Mouse (Mus musculus) hindbrain, embryonic 12.5 days (tissue): ENCODE measurements around the gene Fstl4. TPM values are rescaled to one million over a fixed set of nuclear protein-coding genes. Genes with fewer than 3 reads are reported as not detected.

Source experiments
- ATAC-seq: fragments of 200-750 bp; cut with Nextera tagmentation; 2 replicates; pipeline ENCODE4 v1.8.0; 2017; ENCODE audit warnings: moderate TSS enrichment; ENCODE audit not compliant: low FRiP score
- H3K27ac ChIP-seq: fragments of 300-500 bp; sonication (generic); 2 replicates; pipeline ENCODE4 v1.5.1; 2016; ENCODE audit warnings: mild to moderate bottlenecking
- H3K27me3 ChIP-seq: fragments of 300-500 bp; sonication (generic); 2 replicates; pipeline ENCODE4 v1.6.1; 2016; ENCODE audit warnings: mild to moderate bottlenecking
- H3K36me3 ChIP-seq: fragments of 300-500 bp; sonication (generic); 2 replicates; pipeline ENCODE4 v1.6.1; 2016; ENCODE audit warnings: mild to moderate bottlenecking
- H3K4me1 ChIP-seq: fragments of 300-500 bp; sonication (generic); 2 replicates; pipeline ENCODE4 v1.6.1; 2016
- H3K4me2 ChIP-seq: fragments of 300-500 bp; sonication (generic); replicated peaks from 2 replicates; pipeline ENCODE4 v1.6.1; 2016; ENCODE audit warnings: mild to moderate bottlenecking
- H3K4me3 ChIP-seq: fragments of 300-500 bp; sonication (generic); 2 replicates; pipeline ENCODE4 v1.5.1; 2016; ENCODE audit warnings: mild to moderate bottlenecking
- H3K9ac ChIP-seq: fragments of 300-500 bp; sonication (generic); 2 replicates; pipeline ENCODE4 v1.6.1; 2016; ENCODE audit warnings: mild to moderate bottlenecking, moderate library complexity
- H3K9me3 ChIP-seq: fragments of 300-500 bp; sonication (generic); replicated peaks from 2 replicates; pipeline ENCODE4 v1.6.1; 2016; ENCODE audit warnings: mild to moderate bottlenecking
- WGBS: fragments of 180-500 bp; shearing (Covaris S2); methylation state at CpG from one replicate; pipeline ENCODE4 v1.1.7; 2016; 5-methylcytosine and 5-hydroxymethylcytosine counted together
- polyA plus RNA-seq: library from polyadenylated mRNA; unstranded; fragments of >200 nt; fragmentation: Nextera tagmentation; extraction: Ambion mirVana; gene quantifications from 2 replicates; pipeline ENCODE4 v1.2.1, GENCODE M21; 2016

Gene Fstl4
- polyA plus RNA-seq, 1 experiment from 2014 or later, result 5.6 TPM

GRCm38 (mm10) chr11:52744593-52745450, 19.6 kb upstream of the Fstl4 start:
- H3K27me3 ChIP-seq, result peaks cover 9% of the 10 kb centered on the region
- peaks cover 5% of the 10 kb centered on the region; the same call in 1 of the 2 replicates for H3K4me1 ChIP-seq
- WGBS, result 66% methylated on average over 9 of the region's 9 CpGs
- H3K9ac ChIP-seq, result no peak overlapping the region
- H3K9me3 ChIP-seq, result no peaks in the 10 kb centered on the region
- ATAC-seq, result no peak
- H3K36me3 ChIP-seq, result no peaks in the 10 kb centered on the region
- no peak overlapping the region for H3K27ac ChIP-seq
- H3K4me3 ChIP-seq, result no peak overlapping the region
- H3K4me2 ChIP-seq, result no peak overlapping the region

GRCm38 (mm10) chr11:52747206-52747605, 17.2 kb upstream of the Fstl4 start:
- Histone ChIP-seq H3K4me2 (no peak overlapping the region), H3K27ac (no peak overlapping the region), H3K27me3 (peaks cover 13% of the 10 kb centered on the region), H3K9ac (no peak overlapping the region), H3K4me1 (peaks cover 5% of the 10 kb centered on the region; the same call in 1 of the 2 replicates), H3K36me3 (no peaks in the 10 kb centered on the region), H3K4me3 (no peak overlapping the region), H3K9me3 (no peaks in the 10 kb centered on the region)
- WGBS, result 77% methylated on average over 7 of the region's 7 CpGs
- no peak for ATAC-seq

- ATAC-seq, result no peak
- Histone ChIP-seq H3K36me3 (no peaks in the 10 kb centered on the region), H3K4me1 (peaks cover 5% of the 10 kb centered on the region; the same call in 1 of the 2 replicates), H3K9ac (no peak overlapping the region), H3K27ac (no peak overlapping the region), H3K9me3 (no peaks in the 10 kb centered on the region), H3K4me2 (no peak overlapping the region), H3K27me3 (peaks cover 13% of the 10 kb centered on the region), H3K4me3 (no peak overlapping the region)
- WGBS, result 10% methylated on average over 6 of the region's 6 CpGs
Measured at GRCm38 (mm10) chr11:52747766-52748456, 16.5 kb upstream of the Fstl4 start.

GRCm38 (mm10) chr11:52749988-52750387, 14.4 kb upstream of the Fstl4 start:
- Histone ChIP-seq H3K4me3 (no peak overlapping the region), H3K9ac (no peak overlapping the region), H3K4me1 (peaks cover 10% of the 10 kb centered on the region), H3K4me2 (no peak overlapping the region), H3K9me3 (no peaks in the 10 kb centered on the region), H3K27me3 (peaks cover 8% of the 10 kb centered on the region), H3K27ac (no peak overlapping the region), H3K36me3 (no peaks in the 10 kb centered on the region)
- no peak for ATAC-seq
- 95% methylated on average over 6 of the region's 6 CpGs for WGBS

GRCm38 (mm10) chr11:52752524-52752923, 11.9 kb upstream of the Fstl4 start:
- peaks cover 8% of the 10 kb centered on the region for H3K27me3 ChIP-seq
- H3K4me2 ChIP-seq, result no peak overlapping the region
- ATAC-seq, result peak; percentile 16; the same call in 1 of the 2 replicates
- H3K27ac ChIP-seq, result no peak overlapping the region
- no peak overlapping the region for H3K9ac ChIP-seq
- no peaks in the 10 kb centered on the region for H3K36me3 ChIP-seq
- H3K4me3 ChIP-seq, result no peak overlapping the region
- WGBS, result 75% methylated on average over 12 of the region's 12 CpGs
- no peaks in the 10 kb centered on the region for H3K9me3 ChIP-seq
- H3K4me1 ChIP-seq, result peaks cover 10% of the 10 kb centered on the region

GRCm38 (mm10) chr11:52753261-52753660, 11.2 kb upstream of the Fstl4 start:
- H3K36me3 ChIP-seq, result no peaks in the 10 kb centered on the region
- H3K4me3 ChIP-seq, result no peak overlapping the region
- peaks cover 6% of the 10 kb centered on the region for H3K4me1 ChIP-seq
- ATAC-seq, result 0 out of 2 replicates have a peak, but pooled peaks have one; percentile 22
- peaks cover 8% of the 10 kb centered on the region for H3K27me3 ChIP-seq
- H3K9me3 ChIP-seq, result no peaks in the 10 kb centered on the region
- whole genome bisulfite sequencing, result 19% methylated on average over 4 of the region's 4 CpGs
- no peak overlapping the region for H3K27ac ChIP-seq
- peak overlapping the region; percentile 13; the same call in 1 of the 2 replicates for H3K9ac ChIP-seq
- no peak overlapping the region for H3K4me2 ChIP-seq

GRCm38 (mm10) chr11:52761800-52762199, 2.6 kb upstream of the Fstl4 start:
- WGBS, result 82% methylated on average over 1 of the region's 1 CpGs
- Histone ChIP-seq H3K27ac (no peak overlapping the region), H3K9ac (no peak overlapping the region), H3K4me1 (peaks cover 19% of the 10 kb centered on the region), H3K9me3 (no peaks in the 10 kb centered on the region), H3K4me2 (no peak overlapping the region), H3K4me3 (no peak overlapping the region), H3K27me3 (peaks cover 51% of the 10 kb centered on the region), H3K36me3 (no peaks in the 10 kb centered on the region)
- no peak for ATAC-seq

GRCm38 (mm10) chr11:52764894-52765677, 652 bp downstream of the Fstl4 start:
- Histone ChIP-seq H3K9me3 (no peaks in the 10 kb centered on the region), H3K9ac (peak overlapping the region; percentile 65), H3K27me3 (peaks cover 56% of the 10 kb centered on the region), H3K4me3 (peak overlapping the region; percentile 59), H3K4me1 (peaks cover 19% of the 10 kb centered on the region), H3K4me2 (peak overlapping the region; percentile 99), H3K27ac (no peak overlapping the region), H3K36me3 (no peaks in the 10 kb centered on the region)
- ATAC-seq, result peak; percentile 54
- under 1% methylated on average over 53 of the region's 53 CpGs for WGBS

GRCm38 (mm10) chr11:52765678-52766254, 1.3 kb downstream of the Fstl4 start:
- Histone ChIP-seq H3K9me3 (no peaks in the 10 kb centered on the region), H3K36me3 (no peaks in the 10 kb centered on the region), H3K27ac (no peak overlapping the region), H3K9ac (no peak overlapping the region), H3K4me2 (peak overlapping the region; percentile 99), H3K4me3 (peak overlapping the region; percentile 59), H3K27me3 (peaks cover 51% of the 10 kb centered on the region), H3K4me1 (peaks cover 19% of the 10 kb centered on the region)
- 4% methylated on average over 21 of the region's 21 CpGs for WGBS
- no peak for ATAC-seq

- Histone ChIP-seq H3K4me3 (no peak overlapping the region), H3K4me1 (peaks cover 19% of the 10 kb centered on the region), H3K9me3 (no peaks in the 10 kb centered on the region), H3K4me2 (no peak overlapping the region), H3K36me3 (no peaks in the 10 kb centered on the region), H3K9ac (no peak overlapping the region), H3K27me3 (peaks cover 43% of the 10 kb centered on the region), H3K27ac (no peak overlapping the region)
- ATAC-seq, result no peak
- 75% methylated on average over 3 of the region's 3 CpGs for WGBS
Measured at GRCm38 (mm10) chr11:52767921-52768320, 3.5 kb downstream of the Fstl4 start.

GRCm38 (mm10) chr11:52773073-52773472, 8.6 kb downstream of the Fstl4 start:
- H3K27ac ChIP-seq, result no peak overlapping the region
- H3K4me1 ChIP-seq, result 0 out of 2 replicates have a peak, but pooled peaks cover 5% of the 10 kb centered on the region
- no peaks in the 10 kb centered on the region for H3K36me3 ChIP-seq
- ATAC-seq, result no peak
- WGBS, result 85% methylated on average over 3 of the region's 3 CpGs
- H3K9me3 ChIP-seq, result no peaks in the 10 kb centered on the region
- H3K4me2 ChIP-seq, result no peak overlapping the region
- no peak overlapping the region for H3K9ac ChIP-seq
- no peak overlapping the region for H3K4me3 ChIP-seq
- 0 out of 2 replicates have a peak, but pooled peaks cover 3% of the 10 kb centered on the region for H3K27me3 ChIP-seq
